Mouse (Mus musculus): ENCODE results near the gene Tns1.

GRCm38 (mm10) chr1:73992201-73992938 lies 131.9 kb downstream of the Tns1 start:
- TF ChIP-seq EP300 (IDR thresholded peaks at IDR 0.05; ENCODE audit: low read depth in 1 of 2, low read length in 2 of 2): no peak
- no peak for TF ChIP-seq POLR2A (IDR thresholded peaks at IDR 0.05; ENCODE audit: control insufficient read depth in 1 of 2, insufficient read depth in 1 of 2, low read depth in 1 of 2, low read length in 2 of 2, poor library complexity in 1 of 2)
- TF ChIP-seq ZKSCAN1 (IDR thresholded peaks at IDR 0.05; ENCODE audit: low read depth, low read length): no peak
- no peak for TF ChIP-seq CHD1 (IDR thresholded peaks at IDR 0.05; ENCODE audit: low read depth, low read length)
- TF ChIP-seq ELF1 (IDR thresholded peaks at IDR 0.05; ENCODE audit: low read depth, low read length): no peak
- no peak for TF ChIP-seq CTCF (IDR thresholded peaks at IDR 0.05 in 2 of 3, conservative IDR thresholded peaks at IDR 0.05 in 1 of 3; ENCODE audit: control insufficient read depth in 1 of 3, insufficient read depth in 1 of 3, low read depth in 2 of 3, low read length in 3 of 3, poor library complexity in 1 of 3, severe bottlenecking in 1 of 3)
- TF ChIP-seq JUND (IDR thresholded peaks at IDR 0.05; ENCODE audit: low read depth, low read length): no peak
- no peak for TF ChIP-seq E2F4 (IDR thresholded peaks at IDR 0.05; ENCODE audit: borderline replicate concordance, low read depth, low read length)
- TF ChIP-seq USF1 (IDR thresholded peaks at IDR 0.05; ENCODE audit: low read depth, low read length): no peak
